Mouse (Mus musculus) C2C12 (cell line): ENCODE data around the gene Slitrk1. TPM values are rescaled to one million over a fixed set of nuclear protein-coding genes. Genes with fewer than 3 reads are reported as not detected.

ENCODE experiments used
- H3K27me3 ChIP-seq: one replicate; pipeline ENCODE4 v1.6.1; 2011; ENCODE audit not compliant: control insufficient read depth, insufficient read depth, insufficient read length
- H3K36me3 ChIP-seq: one replicate; pipeline ENCODE4 v1.6.1; 2011; ENCODE audit not compliant: control insufficient read depth, insufficient read depth
- H3K4me3 ChIP-seq: one replicate; pipeline ENCODE4 v1.5.1; 2011; ENCODE audit warnings: mild to moderate bottlenecking, control low read depth; ENCODE audit not compliant: poor library complexity, insufficient read depth, severe bottlenecking
- H3K79me2 ChIP-seq: one replicate; pipeline ENCODE4 v1.6.1; 2011; ENCODE audit not compliant: control insufficient read depth, insufficient read depth
- H3K79me3 ChIP-seq: one replicate; pipeline ENCODE4 v1.6.1; 2011; ENCODE audit warnings: low read depth, control low read depth
- H3ac ChIP-seq: one replicate; pipeline ENCODE3; 2011; ENCODE audit warnings: low read depth; ENCODE audit not compliant: control insufficient read depth, insufficient read length
- CEBPB ChIP-seq: IDR thresholded peaks from one replicate; pipeline ENCODE4 v1.6.1; 2011; ENCODE audit warnings: low read depth, mild to moderate bottlenecking, control low read depth, moderate library complexity
- CTCF ChIP-seq: IDR thresholded peaks from one replicate; pipeline ENCODE4 v1.5.1; 2011; ENCODE audit not compliant: control insufficient read depth, insufficient read depth, insufficient read length
- FOSL1 ChIP-seq: IDR thresholded peaks from one replicate; pipeline ENCODE4 v1.8.0; 2011; ENCODE audit warnings: mild to moderate bottlenecking, low read length; ENCODE audit not compliant: poor library complexity, insufficient read depth, severe bottlenecking
- MAX ChIP-seq: IDR thresholded peaks from one replicate; pipeline ENCODE4 v1.6.1; 2011; ENCODE audit warnings: mild to moderate bottlenecking, control low read depth
- MYOD1 ChIP-seq: IDR thresholded peaks from one replicate; pipeline ENCODE4 v1.6.1; 2011; ENCODE audit warnings: low read depth; ENCODE audit not compliant: control insufficient read depth, insufficient read length
- MYOG ChIP-seq: IDR thresholded peaks from one replicate; pipeline ENCODE4 v1.6.1; 2011; ENCODE audit not compliant: control insufficient read depth, insufficient read length; ENCODE audit errors: extremely low read depth
- USF1 ChIP-seq: IDR thresholded peaks from one replicate; pipeline ENCODE4 v1.6.1; 2011; ENCODE audit warnings: low read depth, mild to moderate bottlenecking, control low read depth, moderate library complexity
- polyA plus RNA-seq: library from polyadenylated mRNA; unstranded; fragments of >200 nt; fragmentation: generic; extraction: Trizol; gene quantifications from one replicate; pipeline ENCODE4 v1.2.1, GENCODE M21; 2012; ENCODE audit warnings: missing spikeins

Gene Slitrk1
- polyA plus RNA-seq, 1 experiment, result not detected

DNA sequence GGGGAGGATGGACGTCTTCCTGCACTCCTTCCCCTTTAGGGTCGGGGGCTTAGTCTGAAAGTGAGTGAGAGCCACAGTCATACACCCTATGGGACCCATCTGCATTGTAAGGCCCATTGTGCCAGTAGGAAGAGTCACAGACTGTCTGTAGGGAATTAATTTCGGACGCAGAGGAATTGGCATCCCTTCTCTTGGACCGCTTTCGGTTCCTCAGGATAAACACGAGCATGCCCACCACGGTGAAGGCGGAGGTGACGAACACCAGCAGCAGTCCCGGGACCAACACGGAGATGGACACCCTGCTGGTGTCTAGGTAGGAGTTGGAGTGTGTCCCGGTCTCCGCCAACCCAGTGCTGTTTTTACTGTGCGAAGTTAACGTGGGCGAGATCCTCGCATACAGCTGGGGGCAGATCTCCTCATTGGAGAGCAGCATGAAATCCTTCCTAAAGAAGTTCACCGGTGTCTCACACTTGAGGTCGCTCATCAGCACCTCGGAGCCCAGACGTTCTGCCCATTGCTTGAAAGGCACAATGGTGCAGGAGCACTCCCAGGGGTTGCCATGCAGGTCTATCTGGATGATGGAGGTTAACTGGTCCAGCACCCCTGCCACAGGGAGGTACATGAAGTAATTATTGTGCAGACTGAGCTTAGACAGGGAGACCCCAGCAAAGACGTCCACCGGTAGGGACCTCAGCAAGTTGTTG lies 2.7 kb downstream of the Slitrk1 start:
- no peaks in the 10 kb centered on the region for H3K79me2 ChIP-seq
- H3K27me3 ChIP-seq, result no peaks in the 10 kb centered on the region
- H3K4me3 ChIP-seq, result no peak overlapping the region
- no peaks in the 10 kb centered on the region for H3K79me3 ChIP-seq
- TF ChIP-seq MAX, result no peak
- TF ChIP-seq CEBPB, result no peak
- TF ChIP-seq CTCF, result no peak
- no peak for TF ChIP-seq MYOG
- no peak for TF ChIP-seq FOSL1
- TF ChIP-seq MYOD1, result no peak
- H3K36me3 ChIP-seq, result no peaks in the 10 kb centered on the region
- no peak overlapping the region for H3ac ChIP-seq

DNA sequence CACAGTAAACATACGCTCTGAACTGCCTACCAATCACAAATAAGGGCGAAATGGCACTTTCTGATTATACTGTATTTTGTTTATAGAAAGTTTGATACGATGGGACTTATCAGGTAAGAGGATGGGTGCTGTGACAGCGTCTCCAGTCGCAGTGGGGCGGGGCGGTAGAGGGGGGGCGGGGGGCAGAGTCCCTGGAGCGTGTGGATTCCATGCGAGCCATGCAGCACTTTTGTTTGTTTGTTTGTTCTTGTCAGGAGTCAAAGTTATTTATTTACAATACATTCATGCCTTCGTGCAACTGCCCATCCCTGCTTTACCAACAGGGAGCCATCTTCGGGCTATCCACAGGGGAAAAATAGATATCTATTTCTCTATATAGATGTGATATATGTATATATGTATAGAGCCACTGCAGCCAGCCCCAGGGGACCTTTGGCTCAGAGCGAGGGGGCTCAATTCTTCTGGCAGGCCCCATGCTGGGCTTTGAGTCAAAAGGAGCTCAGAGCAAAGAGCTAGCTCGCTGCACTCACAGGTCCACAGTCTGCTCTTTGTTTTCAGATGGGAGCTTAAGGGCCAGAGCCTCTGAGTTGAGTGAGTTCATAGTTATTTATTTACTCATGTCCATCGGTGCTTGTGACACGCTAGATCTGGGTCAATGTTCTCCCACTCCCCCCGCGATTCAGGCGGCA lies 3.4 kb downstream of the Slitrk1 start:
- H3K79me3 ChIP-seq, result no peaks in the 10 kb centered on the region
- H3K36me3 ChIP-seq, result no peaks in the 10 kb centered on the region
- no peaks in the 10 kb centered on the region for H3K27me3 ChIP-seq
- H3K79me2 ChIP-seq, result no peaks in the 10 kb centered on the region
- no peak overlapping the region for H3K4me3 ChIP-seq
- TF ChIP-seq MYOG (no peak), MYOD1 (no peak), MAX (no peak), CTCF (no peak), CEBPB (no peak), FOSL1 (no peak)
- no peak overlapping the region for H3ac ChIP-seq

DNA sequence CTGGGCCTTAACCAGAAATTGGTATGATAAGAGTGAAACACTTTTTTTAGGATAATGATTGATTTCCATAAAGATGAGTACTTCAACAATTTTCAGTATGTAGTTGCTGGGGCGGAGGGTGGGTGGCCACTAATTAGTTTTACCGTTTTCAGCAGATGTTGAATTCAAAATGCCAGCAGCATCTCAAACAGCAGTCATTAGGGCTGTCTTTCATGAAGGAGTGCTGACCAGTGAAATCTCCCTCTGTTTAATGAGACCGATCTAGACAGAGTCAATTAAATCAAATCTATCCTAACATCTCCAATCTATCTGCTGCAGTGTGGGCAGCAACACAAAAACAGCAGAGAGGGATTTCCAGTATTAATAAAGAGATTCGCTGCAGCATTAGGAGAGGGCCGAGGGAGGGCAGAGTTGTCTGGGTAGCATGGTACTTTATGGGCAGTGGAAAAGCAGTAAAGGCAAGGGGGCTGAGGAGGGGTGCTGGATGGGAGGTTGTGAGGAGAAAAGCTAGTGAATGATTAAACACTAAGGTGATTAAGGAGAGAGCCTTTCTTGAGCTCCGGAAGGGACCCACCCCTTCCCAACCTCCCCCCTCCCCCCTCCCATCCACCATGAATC lies 4.5 kb downstream of the Slitrk1 start:
- H3K36me3 ChIP-seq, result no peaks in the 10 kb centered on the region
- no peaks in the 10 kb centered on the region for H3K27me3 ChIP-seq
- no peaks in the 10 kb centered on the region for H3K79me2 ChIP-seq
- no peak for TF ChIP-seq USF1
- no peak for TF ChIP-seq MYOD1
- no peak for TF ChIP-seq FOSL1
- no peak for TF ChIP-seq CEBPB
- no peak for TF ChIP-seq MYOG
- no peak for TF ChIP-seq CTCF
- TF ChIP-seq MAX, result no peak
- H3K4me3 ChIP-seq, result no peak overlapping the region
- H3ac ChIP-seq, result no peak overlapping the region
- H3K79me3 ChIP-seq, result no peaks in the 10 kb centered on the region

DNA sequence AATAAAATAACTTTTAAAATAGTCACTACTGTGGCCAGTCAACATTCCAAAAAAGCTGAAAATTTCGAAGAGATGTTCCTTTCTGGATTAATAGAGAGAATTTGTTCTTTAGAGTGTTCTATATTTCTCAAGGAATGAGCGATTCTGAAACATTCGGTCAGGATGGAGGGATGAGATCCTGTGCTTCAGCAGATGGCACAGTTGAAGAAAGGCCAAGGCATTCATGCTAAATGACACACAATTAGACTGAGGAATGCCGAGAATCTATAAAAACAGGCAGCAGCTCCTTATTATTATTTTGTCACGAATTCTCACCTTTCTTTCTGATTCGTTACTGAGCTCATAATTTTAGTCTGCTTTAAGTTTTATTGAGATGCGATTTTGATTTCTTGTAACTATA lies 15.4 kb downstream of the Slitrk1 start:
- H3K4me3 ChIP-seq, result no peak overlapping the region
- H3K36me3 ChIP-seq, result no peaks in the 10 kb centered on the region
- no peak for TF ChIP-seq USF1
- TF ChIP-seq MYOG, result no peak
- TF ChIP-seq MYOD1, result no peak
- TF ChIP-seq CEBPB, result no peak
- TF ChIP-seq CTCF, result no peak
- no peak for TF ChIP-seq MAX
- no peak for TF ChIP-seq FOSL1
- no peaks in the 10 kb centered on the region for H3K79me2 ChIP-seq
- H3ac ChIP-seq, result no peak overlapping the region
- no peaks in the 10 kb centered on the region for H3K79me3 ChIP-seq
- no peaks in the 10 kb centered on the region for H3K27me3 ChIP-seq

DNA sequence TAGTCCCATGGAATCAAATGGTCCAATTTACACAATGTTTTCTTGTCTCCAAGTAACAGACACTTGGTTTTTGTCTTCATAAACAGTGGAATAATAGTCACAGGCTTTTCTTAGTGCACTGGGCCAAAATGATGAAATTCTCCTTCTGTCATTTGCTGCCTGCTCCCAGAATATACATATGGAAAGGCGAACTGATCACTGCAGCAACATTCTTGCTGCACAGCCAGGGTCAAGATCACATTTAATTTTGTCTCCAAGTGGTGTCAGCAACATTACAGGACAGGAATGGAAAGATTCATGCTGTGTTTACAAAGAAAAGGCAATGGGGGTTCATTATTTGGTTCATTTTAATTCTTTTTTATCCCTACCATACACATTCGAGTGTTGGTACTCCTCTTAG lies 18.5 kb downstream of the Slitrk1 start:
- no peaks in the 10 kb centered on the region for H3K79me3 ChIP-seq
- H3K27me3 ChIP-seq, result no peaks in the 10 kb centered on the region
- TF ChIP-seq FOSL1, result no peak
- no peak for TF ChIP-seq CTCF
- TF ChIP-seq CEBPB, result no peak
- no peak for TF ChIP-seq MYOG
- TF ChIP-seq MYOD1, result no peak
- no peak for TF ChIP-seq MAX
- TF ChIP-seq USF1, result no peak
- H3K4me3 ChIP-seq, result no peak overlapping the region
- H3ac ChIP-seq, result no peak overlapping the region
- no peaks in the 10 kb centered on the region for H3K36me3 ChIP-seq
- no peaks in the 10 kb centered on the region for H3K79me2 ChIP-seq

DNA sequence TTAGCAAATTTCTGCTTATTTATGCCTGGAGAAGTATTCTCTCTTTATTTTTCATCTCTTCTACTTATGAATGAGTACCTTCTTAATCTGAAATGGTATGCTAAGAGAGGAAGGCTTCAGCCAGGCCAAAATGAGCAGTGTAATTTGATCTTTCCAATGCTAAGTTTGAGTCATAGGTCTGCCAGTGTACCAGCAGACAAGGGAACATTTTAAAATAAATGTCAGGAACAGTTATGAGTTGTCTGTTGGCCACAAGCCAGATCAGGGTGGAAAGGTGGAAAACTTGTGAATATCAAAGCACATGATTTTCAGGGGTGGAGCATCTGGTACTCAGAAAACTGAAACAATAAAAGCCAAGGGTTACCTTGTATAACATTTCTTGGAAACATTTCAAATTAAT lies 46.1 kb downstream of the Slitrk1 start:
- H3K27me3 ChIP-seq, result no peaks in the 10 kb centered on the region
- TF ChIP-seq USF1 (no peak), MYOG (no peak), MYOD1 (no peak), CEBPB (no peak), CTCF (no peak), FOSL1 (no peak), MAX (no peak)
- no peaks in the 10 kb centered on the region for H3K79me3 ChIP-seq
- no peak overlapping the region for H3ac ChIP-seq
- H3K4me3 ChIP-seq, result no peak overlapping the region
- no peaks in the 10 kb centered on the region for H3K79me2 ChIP-seq
- H3K36me3 ChIP-seq, result no peaks in the 10 kb centered on the region
